Mouse (Mus musculus) spleen, embryonic (tissue): ENCODE measurements at regions not wholly inside any gene's neighbourhood (a gene's known extent, or its start where the extent isn't known, plus 50 kb on each side); places are given as distances from the start of the nearest gene placed in this dataset.

Experiments used
- CTCF ChIA-PET: fragments of 350-600 bp; sonication (Branson Sonifier 250); formaldehyde crosslinking; loops from one replicate; lab custom pipeline; 2022; lab: Charles Lee

DNA sequence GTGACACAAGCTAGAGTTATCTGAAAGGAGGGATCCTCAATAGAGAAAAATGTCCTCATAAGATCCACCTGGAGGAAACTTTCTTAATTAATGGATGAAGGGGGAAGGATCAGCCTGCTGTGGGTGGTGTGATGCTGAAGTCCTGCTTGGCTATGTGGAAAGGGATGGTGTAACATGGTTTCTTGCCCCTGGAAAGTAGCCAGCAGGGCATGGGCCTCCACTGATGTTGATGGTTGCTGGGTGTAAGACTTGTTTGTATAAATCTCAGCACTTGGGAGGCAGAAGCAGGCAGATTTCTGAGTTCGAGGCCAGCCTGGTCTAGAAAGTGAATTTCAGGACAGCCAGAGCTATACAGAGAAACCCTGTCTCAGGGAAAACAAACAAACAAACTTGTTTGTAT lies 152.7 kb upstream of the Foxn2 start:
- CTCF ChIA-PET, result no interaction called here

GRCm38 (mm10) chr17:88297520-88297919 lies 143.0 kb upstream of the Foxn2 start:
- CTCF ChIA-PET, result no interaction called here

DNA sequence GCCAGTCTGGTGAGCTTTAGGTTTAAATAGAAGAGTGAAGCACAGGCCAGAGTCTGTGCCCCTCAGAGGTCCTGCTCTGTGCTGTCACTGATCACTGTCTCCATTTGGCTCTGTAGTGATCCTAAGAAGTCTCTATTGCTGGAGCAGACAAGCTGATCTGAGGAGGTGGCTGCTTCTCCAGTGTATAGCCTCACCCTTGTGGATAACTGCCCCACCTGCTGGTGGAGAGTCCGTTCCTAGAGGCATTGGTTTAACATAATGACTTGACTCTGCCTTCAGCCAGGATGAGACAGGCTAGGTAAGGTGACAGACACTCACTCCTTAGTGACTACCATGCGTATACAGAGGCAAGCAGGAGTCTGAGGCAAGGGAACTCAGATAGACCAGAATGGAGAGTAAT lies 136.5 kb upstream of the Foxn2 start:
- CTCF ChIA-PET, result no interaction called here

DNA sequence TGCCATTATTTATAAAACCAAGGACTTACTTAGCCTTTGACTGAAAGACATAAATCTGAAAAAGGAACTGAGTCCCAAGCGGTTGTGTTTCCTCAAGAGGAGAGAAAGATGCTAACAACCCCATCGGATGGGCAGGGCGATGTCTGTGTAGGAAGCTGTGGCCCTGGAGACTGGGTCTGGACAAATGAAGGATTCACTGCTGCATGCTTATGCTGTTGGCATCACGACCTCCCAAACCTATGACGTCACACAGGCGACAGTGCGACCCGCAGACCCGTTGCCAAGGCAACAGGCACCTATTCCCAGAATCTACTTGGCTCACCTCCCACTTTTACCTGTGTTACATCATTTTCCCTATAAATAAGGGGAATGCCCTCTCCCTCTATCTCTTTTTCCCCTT lies 135.3 kb upstream of the Foxn2 start:
- CTCF ChIA-PET, result no interaction called here

DNA sequence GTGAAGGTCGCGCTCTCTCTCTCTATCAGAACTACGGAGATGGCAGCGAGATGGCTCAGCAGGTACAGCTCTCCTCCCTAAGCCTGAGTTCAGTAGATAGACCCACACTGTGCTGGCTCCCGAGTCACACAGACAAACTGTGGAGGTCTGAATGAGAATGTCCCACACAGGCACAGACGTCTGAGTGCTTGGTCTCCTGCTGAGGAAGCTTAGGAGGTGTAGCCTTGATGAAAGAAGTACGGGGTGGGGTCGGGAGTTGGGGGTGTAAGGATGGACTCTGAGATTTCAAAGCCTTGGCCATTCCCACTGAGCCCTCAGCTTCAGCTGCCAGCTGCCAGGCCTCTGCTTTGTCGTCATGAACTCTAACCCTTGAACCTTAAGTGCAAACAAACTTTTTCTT lies 134.2 kb upstream of the Foxn2 start:
- CTCF ChIA-PET, result no interaction called here

DNA sequence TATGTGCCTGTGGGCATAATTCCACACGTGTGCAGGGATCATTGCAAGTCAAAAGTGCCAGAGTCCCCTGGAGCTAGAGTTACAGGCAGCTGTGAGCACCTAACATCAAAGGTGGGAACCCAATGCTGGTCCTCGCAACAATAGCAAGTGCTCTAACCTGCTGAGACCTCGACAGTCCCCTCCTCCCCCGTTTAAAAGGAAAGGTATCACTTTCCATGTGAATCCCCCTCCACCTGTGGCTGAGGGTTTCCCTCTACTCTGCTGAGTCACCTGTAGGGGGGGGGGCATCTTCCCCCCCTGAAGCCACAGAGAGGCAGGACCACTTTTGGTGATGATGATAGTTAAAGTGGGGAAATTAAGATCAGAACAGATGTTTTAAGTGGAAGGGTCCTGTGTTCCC lies 133.4 kb upstream of the Foxn2 start:
- CTCF ChIA-PET, result no interaction called here

- CTCF ChIA-PET, result no interaction called here
These were observed 132.7 kb upstream of the Foxn2 start for GRCm38 (mm10) chr17:88307826-88308225.

DNA sequence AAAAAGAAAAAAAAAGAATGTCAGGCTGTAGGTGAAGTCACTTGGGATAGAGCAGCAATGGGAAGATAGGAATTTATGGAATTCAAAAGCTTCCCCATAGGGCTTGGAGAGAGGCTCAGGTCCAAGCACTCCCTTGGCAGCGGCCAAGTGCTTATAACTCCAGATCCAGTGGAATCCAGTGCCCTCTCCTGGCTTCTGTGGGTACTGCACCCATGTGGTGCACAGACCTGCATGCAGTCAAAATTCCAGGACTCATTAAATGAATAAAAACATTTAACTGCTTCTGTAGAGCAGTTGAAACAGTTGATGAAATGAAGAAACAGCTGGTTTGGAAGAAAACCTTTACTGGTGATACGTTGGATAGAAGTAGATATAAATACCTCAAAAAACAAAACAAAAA lies 127.6 kb upstream of the Foxn2 start:
- CTCF ChIA-PET, result no interaction called here

GRCm38 (mm10) chr17:88316213-88316967 lies 124.1 kb upstream of the Foxn2 start:
- CTCF ChIA-PET, result no interaction called here

DNA sequence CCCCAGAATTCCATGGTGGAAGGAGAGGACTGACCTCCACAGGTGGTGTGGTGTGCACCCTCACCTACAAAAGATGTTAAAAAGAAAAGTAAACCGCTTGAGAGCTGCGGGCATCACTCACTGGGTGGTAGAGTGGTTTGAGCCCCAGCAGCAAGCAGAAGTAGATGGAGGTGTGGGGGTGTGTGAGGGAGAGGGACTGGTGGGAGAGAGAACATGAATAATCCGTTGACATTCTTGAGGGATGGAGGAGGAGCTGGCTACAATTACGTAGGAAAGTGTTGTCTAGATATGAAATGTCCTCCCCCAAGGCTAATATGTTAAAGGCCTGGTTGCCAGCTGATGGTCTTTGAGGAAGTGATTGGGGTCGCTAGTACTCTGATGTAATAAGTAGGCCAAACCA lies 123.2 kb upstream of the Foxn2 start:
- CTCF ChIA-PET, result no interaction called here

GRCm38 (mm10) chr17:88317806-88318205 lies 122.7 kb upstream of the Foxn2 start:
- CTCF ChIA-PET, result no interaction called here

- CTCF ChIA-PET, result interaction anchor here (0.6 kb wide), 1 partner anchor 10 kb away, joined by 3 read pairs; no protein-coding TSS in a partner anchor
These were observed 122.2 kb upstream of the Foxn2 start for GRCm38 (mm10) chr17:88318207-88318791.

DNA sequence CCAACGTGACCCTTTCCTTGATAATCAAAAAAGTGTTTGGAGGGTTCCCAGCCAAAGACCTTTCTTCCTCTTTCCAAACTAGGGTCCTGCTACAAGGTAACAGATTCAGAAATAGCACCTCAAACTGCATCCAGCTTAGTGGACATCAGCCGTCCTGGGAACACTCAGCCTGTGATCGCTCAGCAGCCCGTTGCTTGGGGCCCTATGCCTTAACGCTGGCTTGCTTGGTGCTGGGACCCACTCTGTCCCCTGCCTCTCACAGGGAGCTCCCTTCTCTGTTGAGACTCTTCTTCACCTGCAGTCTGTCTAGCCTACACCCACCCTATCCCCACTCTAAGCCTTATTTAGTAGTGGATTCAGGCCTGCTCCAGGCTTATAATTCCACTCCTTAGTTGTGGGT lies 121.6 kb upstream of the Foxn2 start:
- CTCF ChIA-PET, result interaction anchor here (0.6 kb wide), 1 partner anchor 9 kb away, joined by 3 read pairs; no protein-coding TSS in a partner anchor

GRCm38 (mm10) chr17:88320686-88321085 lies 119.8 kb upstream of the Foxn2 start:
- CTCF ChIA-PET, result no interaction called here

- CTCF ChIA-PET, result interaction anchor here (0.6 kb wide), 1 partner anchor 312 kb away, joined by 3 read pairs; no protein-coding TSS in a partner anchor
These were observed 115.1 kb upstream of the Foxn2 start for GRCm38 (mm10) chr17:88325326-88325909.

GRCm38 (mm10) chr17:88325910-88326739 lies 114.4 kb upstream of the Foxn2 start:
- CTCF ChIA-PET, result no interaction called here

- CTCF ChIA-PET, result no interaction called here
These were observed 113.8 kb upstream of the Foxn2 start for GRCm38 (mm10) chr17:88326740-88327123.

GRCm38 (mm10) chr17:88327791-88328190 lies 112.7 kb upstream of the Foxn2 start:
- CTCF ChIA-PET, result interaction anchor here (0.6 to 0.7 kb wide), 2 partner anchors 22 to 195 kb away, joined by 3 read pairs; no protein-coding TSS in a partner anchor

GRCm38 (mm10) chr17:88328807-88329206 lies 111.7 kb upstream of the Foxn2 start:
- CTCF ChIA-PET, result interaction anchor here (0.5 to 0.7 kb wide), 3 partner anchors 10 to 888 kb away, joined by 3 to 4 read pairs (median 3); no protein-coding TSS in a partner anchor

- CTCF ChIA-PET, result no interaction called here
These were observed 110.8 kb upstream of the Foxn2 start for GRCm38 (mm10) chr17:88329715-88330114.

- CTCF ChIA-PET, result no interaction called here
These were observed 110.4 kb upstream of the Foxn2 start for GRCm38 (mm10) chr17:88330129-88330528.

- CTCF ChIA-PET, result no interaction called here
These were observed 106.7 kb upstream of the Foxn2 start for GRCm38 (mm10) chr17:88333816-88334215.
